Mouse (Mus musculus) heart, embryonic 15.5 days (tissue): ENCODE data around the gene Coq7. TPM values are rescaled to one million over a fixed set of nuclear protein-coding genes. Genes with fewer than 3 reads are reported as not detected.

ENCODE experiments used
- ATAC-seq: fragments of 200-750 bp; cut with Nextera tagmentation; replicated peaks from 2 replicates; pipeline ENCODE4 v1.8.0; 2017; ENCODE audit warnings: low read depth, moderate TSS enrichment; ENCODE audit not compliant: insufficient number of reproducible peaks, insufficient read depth, low FRiP score
- H3K27ac ChIP-seq: fragments of 300-500 bp; sonication (generic); 2 replicates; pipeline ENCODE4 v1.5.1; 2015; ENCODE audit warnings: mild to moderate bottlenecking, inconsistent platforms
- H3K27me3 ChIP-seq: fragments of 300-500 bp; sonication (generic); 2 replicates; pipeline ENCODE4 v1.6.1; 2015; ENCODE audit warnings: inconsistent platforms
- H3K36me3 ChIP-seq: fragments of 300-500 bp; sonication (generic); 2 replicates; pipeline ENCODE4 v1.6.1; 2015; ENCODE audit warnings: mild to moderate bottlenecking, inconsistent platforms
- H3K4me1 ChIP-seq: fragments of 300-500 bp; sonication (generic); replicated peaks from 2 replicates; pipeline ENCODE4 v1.6.1; 2015; ENCODE audit warnings: inconsistent platforms
- H3K4me2 ChIP-seq: fragments of 300-500 bp; sonication (generic); 2 replicates; pipeline ENCODE4 v1.6.1; 2015; ENCODE audit warnings: inconsistent platforms, mild to moderate bottlenecking, moderate library complexity
- H3K4me3 ChIP-seq: fragments of 300-500 bp; sonication (generic); 2 replicates; pipeline ENCODE4 v1.5.1; 2015; ENCODE audit warnings: mild to moderate bottlenecking, inconsistent platforms
- H3K9ac ChIP-seq: fragments of 300-500 bp; sonication (generic); 2 replicates; pipeline ENCODE4 v1.6.1; 2015; ENCODE audit warnings: mild to moderate bottlenecking, inconsistent platforms
- H3K9me3 ChIP-seq: fragments of 300-500 bp; sonication (generic); replicated peaks from 2 replicates; pipeline ENCODE4 v1.6.1; 2016; ENCODE audit warnings: inconsistent platforms
- WGBS: fragments of 180-500 bp; shearing (Covaris S2); methylation state at CpG from one replicate; pipeline ENCODE4 v1.1.7; 2015; ENCODE audit warnings: mixed read lengths; 5-methylcytosine and 5-hydroxymethylcytosine counted together
- polyA plus RNA-seq: library from polyadenylated mRNA; unstranded; fragments of >200 nt; fragmentation: Nextera tagmentation; extraction: Ambion mirVana; gene quantifications from 2 replicates; pipeline ENCODE4 v1.2.1, GENCODE M21; 2015

Coq7 gene
- polyA plus RNA-seq, 1 experiment from 2014 or later: 153 TPM

- WGBS: under 1% methylated on average over 36 of the region's 36 CpGs
- peak overlapping the region; percentile 80 for H3K4me3 ChIP-seq
- ATAC-seq: peak; percentile 91
Observed at GRCm38 (mm10) chr7:118532519-118533177, 508 bp downstream of the Coq7 start.

GRCm38 (mm10) chr7:118526967-118527366 is 6.2 kb downstream of the Coq7 start:
- 82% methylated on average over 4 of the region's 4 CpGs for WGBS
- H3K27ac ChIP-seq: no peak overlapping the region
- no peak overlapping the region for H3K4me3 ChIP-seq
- peaks cover 35% of the 10 kb centered on the region for H3K36me3 ChIP-seq
- H3K9me3 ChIP-seq: no peaks in the 10 kb centered on the region
- H3K27me3 ChIP-seq: no peaks in the 10 kb centered on the region
- H3K4me1 ChIP-seq: 0 out of 2 replicates have a peak, but pooled peaks cover 3% of the 10 kb centered on the region
- H3K9ac ChIP-seq: no peak overlapping the region
- ATAC-seq: no peak
- no peak overlapping the region for H3K4me2 ChIP-seq

More at GRCm38 (mm10) chr7:118532519-118533177, 508 bp downstream of the Coq7 start:
- Histone ChIP-seq H3K9ac (peak overlapping the region; percentile 82), H3K27me3 (no peaks in the 10 kb centered on the region), H3K27ac (peak overlapping the region; percentile 98), H3K4me2 (peak overlapping the region; percentile 80), H3K9me3 (no peaks in the 10 kb centered on the region), H3K4me1 (peaks cover 10% of the 10 kb centered on the region; the same call in 1 of the 2 replicates), H3K36me3 (peaks cover 13% of the 10 kb centered on the region)

- H3K9ac ChIP-seq: no peak overlapping the region
- peaks cover 5% of the 10 kb centered on the region for H3K4me1 ChIP-seq
- no peak overlapping the region for H3K4me2 ChIP-seq
- no peaks in the 10 kb centered on the region for H3K9me3 ChIP-seq
- H3K27me3 ChIP-seq: no peaks in the 10 kb centered on the region
- no peak for ATAC-seq
- no peak overlapping the region for H3K27ac ChIP-seq
- 66% methylated on average over 5 of the region's 5 CpGs for WGBS
- H3K4me3 ChIP-seq: no peak overlapping the region
- peaks cover 16% of the 10 kb centered on the region; the same call in 1 of the 2 replicates for H3K36me3 ChIP-seq
Observed at GRCm38 (mm10) chr7:118522077-118522476, 11.1 kb downstream of the Coq7 start.

GRCm38 (mm10) chr7:118519661-118520060 is 13.5 kb downstream of the Coq7 start:
- Histone ChIP-seq H3K4me2 (no peak overlapping the region), H3K36me3 (no peaks in the 10 kb centered on the region), H3K4me1 (peaks cover 5% of the 10 kb centered on the region), H3K9me3 (no peaks in the 10 kb centered on the region), H3K4me3 (no peak overlapping the region), H3K27ac (no peak overlapping the region), H3K9ac (no peak overlapping the region), H3K27me3 (no peaks in the 10 kb centered on the region)
- 69% methylated on average over 8 of the region's 8 CpGs for WGBS
- ATAC-seq: no peak

GRCm38 (mm10) chr7:118518687-118519086 is 14.5 kb downstream of the Coq7 start:
- H3K36me3 ChIP-seq: no peaks in the 10 kb centered on the region
- H3K4me1 ChIP-seq: peaks cover 5% of the 10 kb centered on the region
- no peaks in the 10 kb centered on the region for H3K27me3 ChIP-seq
- peak; percentile 71 for ATAC-seq
- H3K9ac ChIP-seq: no peak overlapping the region
- H3K4me3 ChIP-seq: no peak overlapping the region
- no peaks in the 10 kb centered on the region for H3K9me3 ChIP-seq
- H3K4me2 ChIP-seq: no peak overlapping the region
- no peak overlapping the region for H3K27ac ChIP-seq
- 1% methylated on average over 18 of the region's 18 CpGs for WGBS

GRCm38 (mm10) chr7:118517819-118518218 is 15.3 kb downstream of the Coq7 start:
- 66% methylated on average over 2 of the region's 2 CpGs for WGBS
- Histone ChIP-seq H3K4me3 (no peak overlapping the region), H3K27ac (no peak overlapping the region), H3K4me2 (no peak overlapping the region), H3K27me3 (no peaks in the 10 kb centered on the region), H3K9ac (no peak overlapping the region), H3K36me3 (no peaks in the 10 kb centered on the region), H3K4me1 (peaks cover 6% of the 10 kb centered on the region), H3K9me3 (no peaks in the 10 kb centered on the region)
- ATAC-seq: no peak

- H3K36me3 ChIP-seq: no peaks in the 10 kb centered on the region
- H3K27ac ChIP-seq: no peak overlapping the region
- no peak overlapping the region for H3K4me3 ChIP-seq
- peaks cover 7% of the 10 kb centered on the region; the same call in 1 of the 2 replicates for H3K4me1 ChIP-seq
- no peaks in the 10 kb centered on the region for H3K27me3 ChIP-seq
- no peak overlapping the region for H3K9ac ChIP-seq
- H3K4me2 ChIP-seq: no peak overlapping the region
- no peak for ATAC-seq
- no peaks in the 10 kb centered on the region for H3K9me3 ChIP-seq
- WGBS: 35% methylated on average over 7 of the region's 7 CpGs
Observed at GRCm38 (mm10) chr7:118508556-118508955, 24.6 kb downstream of the Coq7 start.

- no peak for ATAC-seq
- Histone ChIP-seq H3K27ac (no peak overlapping the region; the same call in 1 of the 2 replicates), H3K27me3 (no peaks in the 10 kb centered on the region), H3K4me2 (no peak overlapping the region), H3K9ac (no peak overlapping the region), H3K36me3 (no peaks in the 10 kb centered on the region), H3K9me3 (no peaks in the 10 kb centered on the region), H3K4me3 (no peak overlapping the region), H3K4me1 (peaks cover 6% of the 10 kb centered on the region; the same call in 1 of the 2 replicates)
- 49% methylated on average over 4 of the region's 4 CpGs for WGBS
Observed at GRCm38 (mm10) chr7:118503844-118504243, 29.3 kb downstream of the Coq7 start.

GRCm38 (mm10) chr7:118502333-118502732 is 30.8 kb downstream of the Coq7 start:
- Histone ChIP-seq H3K4me2 (no peak overlapping the region), H3K36me3 (no peaks in the 10 kb centered on the region), H3K4me1 (0 out of 2 replicates have a peak, but pooled peaks cover 2% of the 10 kb centered on the region), H3K27ac (no peak overlapping the region), H3K9ac (no peak overlapping the region), H3K9me3 (no peaks in the 10 kb centered on the region), H3K4me3 (no peak overlapping the region), H3K27me3 (no peaks in the 10 kb centered on the region)
- ATAC-seq: no peak
- 69% methylated on average over 8 of the region's 8 CpGs for WGBS

GRCm38 (mm10) chr7:118499784-118500435 is 33.2 kb downstream of the Coq7 start:
- no peak overlapping the region for H3K9ac ChIP-seq
- 0 out of 2 replicates have a peak, but pooled peaks cover 2% of the 10 kb centered on the region for H3K4me1 ChIP-seq
- 55% methylated on average over 7 of the region's 7 CpGs for WGBS
- no peak overlapping the region for H3K4me2 ChIP-seq
- no peaks in the 10 kb centered on the region for H3K36me3 ChIP-seq
- no peaks in the 10 kb centered on the region for H3K27me3 ChIP-seq
- H3K9me3 ChIP-seq: no peaks in the 10 kb centered on the region
- no peak for ATAC-seq
- no peak overlapping the region for H3K27ac ChIP-seq
- H3K4me3 ChIP-seq: no peak overlapping the region

- Histone ChIP-seq H3K4me2 (no peak overlapping the region), H3K36me3 (no peaks in the 10 kb centered on the region), H3K27ac (no peak overlapping the region), H3K4me1 (0 out of 2 replicates have a peak, but pooled peaks cover 1% of the 10 kb centered on the region), H3K27me3 (no peaks in the 10 kb centered on the region), H3K9ac (no peak overlapping the region), H3K4me3 (no peak overlapping the region), H3K9me3 (no peaks in the 10 kb centered on the region)
- 75% methylated on average over 12 of the region's 12 CpGs for WGBS
- ATAC-seq: no peak
Observed at GRCm38 (mm10) chr7:118498984-118499783, 34.0 kb downstream of the Coq7 start.
